Mouse (Mus musculus): ENCODE results near the gene Prkcb.

DNA sequence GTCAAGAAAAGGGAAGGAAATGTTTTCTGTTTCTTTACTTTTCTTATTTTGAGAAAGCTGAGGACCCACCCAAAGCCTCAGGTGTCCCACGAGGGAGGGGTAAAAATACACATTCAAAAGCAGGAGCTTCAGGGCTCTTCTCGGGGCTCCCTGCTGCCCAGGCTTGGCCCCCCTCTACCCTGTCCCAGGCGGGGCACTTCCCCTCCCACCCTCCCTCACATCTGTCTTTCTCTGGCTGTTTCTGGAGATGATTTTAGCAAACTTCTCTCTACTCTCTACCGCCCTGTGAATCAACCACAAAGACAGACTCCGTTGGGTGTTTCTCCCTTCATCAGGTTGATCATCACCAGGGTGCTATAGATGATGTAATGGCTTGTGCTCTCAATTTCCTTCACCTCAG, 105.4 kb downstream of the Prkcb start:
- TF ChIP-seq POLR2A (IDR thresholded peaks at IDR 0.05; ENCODE audit: low read depth, low read length) (no peak), CTCF (conservative IDR thresholded peaks at IDR 0.05; ENCODE audit: insufficient read depth, insufficient read length, low read depth, low read length) (no peak)
